Mouse (Mus musculus): Measurements from ENCODE around the gene Nol3.

DNA sequence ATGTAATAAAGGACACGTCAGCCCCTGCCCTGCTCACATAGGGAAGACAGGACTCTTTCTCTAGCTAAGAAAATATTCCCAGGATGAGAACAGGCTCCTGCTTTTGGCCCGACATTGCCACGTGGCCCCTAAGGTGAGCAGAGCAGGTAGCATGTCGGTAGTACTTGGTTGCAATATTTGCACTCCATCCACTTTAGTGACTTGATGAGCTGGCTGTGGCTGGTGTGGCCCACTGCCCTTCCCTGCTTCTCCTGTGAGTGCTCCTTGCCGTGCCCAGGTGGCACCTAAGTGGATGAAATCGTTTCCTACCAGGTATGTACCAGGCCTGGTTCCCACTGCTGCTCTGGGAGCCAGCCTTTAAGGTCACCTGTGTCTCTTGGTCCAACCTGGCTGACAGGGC lies 24.0 kb upstream of the Nol3 start:
- TF ChIP-seq CTCF (IDR thresholded peaks at IDR 0.05; ENCODE audit: control insufficient read depth, insufficient read depth, insufficient replicate concordance, low read depth, low read length) = no peak
- no peak for TF ChIP-seq POLR2A (IDR thresholded peaks at IDR 0.05; ENCODE audit: control insufficient read depth, low read depth, low read length)

Measured in testis, adult 2 months (tissue).